Mouse (Mus musculus): ENCODE results near the gene Prkcg. TPM values are rescaled to one million over a fixed set of nuclear protein-coding genes. Genes with fewer than 3 reads are reported as not detected.

The Prkcg gene
- polyA plus RNA-seq, 1 experiment from 2014 or later, result 3.8 TPM

DNA sequence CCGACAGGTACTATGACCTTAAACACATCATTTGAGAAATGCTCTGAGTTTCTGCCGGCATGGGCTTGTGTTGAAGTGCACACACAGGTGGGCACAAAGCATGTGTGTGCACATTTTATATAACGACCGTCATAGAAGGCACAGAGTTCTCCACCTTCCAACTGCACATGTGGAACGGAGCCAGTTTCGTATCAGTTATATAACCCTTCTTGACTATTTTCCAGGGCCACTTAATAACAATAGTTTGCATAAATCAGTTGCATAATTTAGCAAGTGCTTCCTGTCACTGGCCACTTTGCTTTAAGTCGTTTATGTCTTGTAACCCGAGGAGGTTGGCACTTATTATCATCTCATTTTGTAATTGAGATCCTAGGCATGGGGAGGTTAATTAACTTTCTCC, 84.8 kb downstream of the Prkcg start:
- Histone ChIP-seq H3K4me1 (ENCODE audit: control insufficient read depth, insufficient read depth, low read length) (no peaks in the 10 kb centered on the region), H3K27me3 (ENCODE audit: control insufficient read depth, insufficient read depth, low read depth, low read length) (no peaks in the 10 kb centered on the region), H3K4me3 (ENCODE audit: low read depth, low read length) (no peak overlapping the region), H3K27ac (ENCODE audit: low read length) (no peak overlapping the region), H3K9me3 (replicated peaks; ENCODE audit: control insufficient read depth, low read length, poor library complexity, severe bottlenecking) (no peaks in the 10 kb centered on the region), H3K4me2 (ENCODE audit: low read length) (no peak overlapping the region), H3K36me3 (ENCODE audit: control insufficient read depth, insufficient read depth, low read length) (no peaks in the 10 kb centered on the region), H3K9ac (ENCODE audit: low read depth, low read length) (no peak overlapping the region)
- WGBS, result 85% methylated on average over 8 of the region's 8 CpGs
- ATAC-seq, result no peak

DNA sequence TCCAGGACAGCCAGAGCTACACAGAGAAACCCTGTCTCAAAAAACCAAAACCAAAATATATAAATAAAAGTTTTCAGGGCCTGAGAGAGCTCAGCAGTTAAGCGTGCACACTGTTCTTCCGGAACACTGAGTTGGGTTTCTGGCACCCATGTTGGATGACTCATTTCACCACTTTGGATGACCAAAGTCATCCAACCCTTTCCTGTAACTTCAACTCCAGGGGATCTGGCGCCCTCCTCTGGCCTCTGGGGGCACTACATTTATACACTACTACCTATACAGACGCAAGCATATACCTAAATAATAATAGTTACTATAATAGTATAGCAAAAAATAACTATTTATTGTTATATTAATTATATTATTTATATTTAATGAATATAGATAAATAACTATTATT, 87.9 kb downstream of the Prkcg start:
- no peaks in the 10 kb centered on the region for H3K9me3 ChIP-seq (replicated peaks; ENCODE audit: control insufficient read depth, low read length, poor library complexity, severe bottlenecking)
- H3K27ac ChIP-seq (ENCODE audit: low read length), result no peak overlapping the region
- no peaks in the 10 kb centered on the region for H3K4me1 ChIP-seq (ENCODE audit: control insufficient read depth, insufficient read depth, low read length)
- H3K36me3 ChIP-seq (ENCODE audit: control insufficient read depth, insufficient read depth, low read length), result no peaks in the 10 kb centered on the region
- no peak for ATAC-seq
- H3K4me2 ChIP-seq (ENCODE audit: low read length), result no peak overlapping the region
- no peak overlapping the region for H3K4me3 ChIP-seq (ENCODE audit: low read depth, low read length)
- no peaks in the 10 kb centered on the region for H3K27me3 ChIP-seq (ENCODE audit: control insufficient read depth, insufficient read depth, low read depth, low read length)
- WGBS, result 49% methylated on average over 4 of the region's 4 CpGs
- no peak overlapping the region for H3K9ac ChIP-seq (ENCODE audit: low read depth, low read length)

Other genes starting within 250 kb of the Prkcg start
- not detected in 2 replicates for gene AU018091, start 120.0 kb upstream of the Prkcg start, polyA plus RNA-seq (2015; fragmentation: Nextera tagmentation; extraction: Ambion mirVana)
- gene Nlrp12, start 39.4 kb upstream of the Prkcg start, polyA plus RNA-seq (2015; fragmentation: Nextera tagmentation; extraction: Ambion mirVana), result 0.10 TPM in 1 of 2 replicates, not detected in the other
- 32.7 and 36.4 TPM in 2 replicates for gene Myadm, start 99 bp upstream of the Prkcg start, polyA plus RNA-seq (2015; fragmentation: Nextera tagmentation; extraction: Ambion mirVana)
- 2.6 and 3.0 TPM in 2 replicates for gene Cacng7, start 43.8 kb downstream of the Prkcg start, polyA plus RNA-seq (2015; fragmentation: Nextera tagmentation; extraction: Ambion mirVana)
- 13.3 and 17.3 TPM in 2 replicates for gene Cacng8, start 101.5 kb downstream of the Prkcg start, polyA plus RNA-seq (2015; fragmentation: Nextera tagmentation; extraction: Ambion mirVana)
- gene Cacng6, start 135.0 kb downstream of the Prkcg start, polyA plus RNA-seq (2015; fragmentation: Nextera tagmentation; extraction: Ambion mirVana), result 0.10 TPM in 1 of 2 replicates, not detected in the other
- gene Tarm1, start 213.4 kb downstream of the Prkcg start, polyA plus RNA-seq (2015; fragmentation: Nextera tagmentation; extraction: Ambion mirVana), result not detected in 2 replicates